Mouse (Mus musculus): Measurements from ENCODE around the gene Cblb. TPM values are rescaled to one million over a fixed set of nuclear protein-coding genes. Genes with fewer than 3 reads are reported as not detected.

The Cblb gene
- polyA plus RNA-seq, 1 experiment from 2014 or later = 11.5 TPM

GRCm38 (mm10) chr16:52186731-52187130 lies 155.7 kb downstream of the Cblb start:
- WGBS = 78% methylated on average over 10 of the region's 10 CpGs

GRCm38 (mm10) chr16:52189103-52189502 lies 158.1 kb downstream of the Cblb start:
- WGBS = 92% methylated on average over 1 of the region's 2 CpGs

More at GRCm38 (mm10) chr16:52186731-52187130, 155.7 kb downstream of the Cblb start:
- no peaks in the 10 kb centered on the region for H3K27me3 ChIP-seq
- H3K4me2 ChIP-seq = no peak overlapping the region
- no peak overlapping the region for H3K9ac ChIP-seq
- peaks cover 8% of the 10 kb centered on the region for H3K36me3 ChIP-seq
- H3K4me3 ChIP-seq = no peak overlapping the region
- H3K9me3 ChIP-seq = no peaks in the 10 kb centered on the region
- H3K4me1 ChIP-seq (replicated peaks) = peaks cover 4% of the 10 kb centered on the region; the same call in 1 of the 2 replicates
- no peak overlapping the region for H3K27ac ChIP-seq (replicated peaks)
- no peak for ATAC-seq (ENCODE audit: low FRiP score, low read depth)

GRCm38 (mm10) chr16:52190714-52191113 lies 159.7 kb downstream of the Cblb start:
- no peak overlapping the region for H3K4me3 ChIP-seq

More at GRCm38 (mm10) chr16:52189103-52189502, 158.1 kb downstream of the Cblb start:
- H3K27me3 ChIP-seq = no peaks in the 10 kb centered on the region
- H3K9ac ChIP-seq = no peak overlapping the region
- H3K4me1 ChIP-seq (replicated peaks) = peaks cover 5% of the 10 kb centered on the region; the same call in 1 of the 2 replicates
- H3K4me3 ChIP-seq = no peak overlapping the region
- H3K4me2 ChIP-seq = no peak overlapping the region
- no peak overlapping the region for H3K27ac ChIP-seq (replicated peaks)
- no peak for ATAC-seq (ENCODE audit: low FRiP score, low read depth)
- no peaks in the 10 kb centered on the region for H3K9me3 ChIP-seq
- peaks cover 4% of the 10 kb centered on the region; the same call in 1 of the 2 replicates for H3K36me3 ChIP-seq

GRCm38 (mm10) chr16:52194040-52194439 lies 163.0 kb downstream of the Cblb start:
- no peak overlapping the region for H3K4me2 ChIP-seq
- no peaks in the 10 kb centered on the region for H3K27me3 ChIP-seq
- 83% methylated on average over 5 of the region's 5 CpGs for WGBS
- no peak overlapping the region for H3K9ac ChIP-seq
- H3K36me3 ChIP-seq = peaks cover 6% of the 10 kb centered on the region; the same call in 1 of the 2 replicates
- no peak for ATAC-seq (ENCODE audit: low FRiP score, low read depth)
- no peak overlapping the region for H3K4me3 ChIP-seq
- no peak overlapping the region for H3K27ac ChIP-seq (replicated peaks)
- peaks cover 5% of the 10 kb centered on the region; the same call in 1 of the 2 replicates for H3K4me1 ChIP-seq (replicated peaks)
- H3K9me3 ChIP-seq = no peaks in the 10 kb centered on the region

More at GRCm38 (mm10) chr16:52190714-52191113, 159.7 kb downstream of the Cblb start:
- WGBS = 88% methylated on average over 5 of the region's 5 CpGs
- no peak overlapping the region for H3K4me2 ChIP-seq
- no peaks in the 10 kb centered on the region for H3K9me3 ChIP-seq
- no peak overlapping the region for H3K27ac ChIP-seq (replicated peaks)
- no peak overlapping the region for H3K9ac ChIP-seq
- H3K36me3 ChIP-seq = peaks cover 8% of the 10 kb centered on the region
- H3K4me1 ChIP-seq (replicated peaks) = peaks cover 5% of the 10 kb centered on the region; the same call in 1 of the 2 replicates
- H3K27me3 ChIP-seq = no peaks in the 10 kb centered on the region
- no peak for ATAC-seq (ENCODE audit: low FRiP score, low read depth)

- no peak for ATAC-seq (ENCODE audit: low FRiP score, low read depth)
- H3K27ac ChIP-seq (replicated peaks) = no peak overlapping the region
- WGBS = 91% methylated on average over 3 of the region's 3 CpGs
Observed at GRCm38 (mm10) chr16:52194866-52195265, 163.8 kb downstream of the Cblb start.

GRCm38 (mm10) chr16:52200107-52200506 lies 169.1 kb downstream of the Cblb start:
- H3K4me2 ChIP-seq = no peak overlapping the region
- no peak overlapping the region for H3K4me3 ChIP-seq
- peaks cover 12% of the 10 kb centered on the region for H3K36me3 ChIP-seq
- H3K4me1 ChIP-seq (replicated peaks) = no peaks in the 10 kb centered on the region
- no peaks in the 10 kb centered on the region for H3K9me3 ChIP-seq
- H3K27ac ChIP-seq (replicated peaks) = no peak overlapping the region
- no peak overlapping the region for H3K9ac ChIP-seq
- ATAC-seq (ENCODE audit: low FRiP score, low read depth) = no peak
- WGBS = 94% methylated on average over 7 of the region's 7 CpGs
- no peaks in the 10 kb centered on the region for H3K27me3 ChIP-seq

More at GRCm38 (mm10) chr16:52194866-52195265, 163.8 kb downstream of the Cblb start:
- Histone ChIP-seq H3K4me2 (no peak overlapping the region), H3K4me3 (no peak overlapping the region), H3K36me3 (peaks cover 6% of the 10 kb centered on the region; the same call in 1 of the 2 replicates), H3K27me3 (no peaks in the 10 kb centered on the region), H3K4me1 (replicated peaks) (peaks cover 5% of the 10 kb centered on the region; the same call in 1 of the 2 replicates), H3K9ac (no peak overlapping the region), H3K9me3 (no peaks in the 10 kb centered on the region)

GRCm38 (mm10) chr16:52210844-52211606 lies 180.0 kb downstream of the Cblb start:
- WGBS = 70% methylated on average over 8 of the region's 8 CpGs
- Histone ChIP-seq H3K36me3 (peaks cover 2% of the 10 kb centered on the region; the same call in 1 of the 2 replicates), H3K4me1 (replicated peaks) (no peaks in the 10 kb centered on the region), H3K27me3 (no peaks in the 10 kb centered on the region), H3K27ac (replicated peaks) (no peak overlapping the region), H3K9me3 (no peaks in the 10 kb centered on the region), H3K4me2 (no peak overlapping the region), H3K4me3 (no peak overlapping the region), H3K9ac (no peak overlapping the region)
- no peak for ATAC-seq (ENCODE audit: low FRiP score, low read depth)

GRCm38 (mm10) chr16:52219069-52219468 lies 188.0 kb downstream of the Cblb start:
- H3K9me3 ChIP-seq = no peaks in the 10 kb centered on the region
- no peak overlapping the region for H3K4me3 ChIP-seq
- no peaks in the 10 kb centered on the region for H3K36me3 ChIP-seq
- 18% methylated on average over 2 of the region's 2 CpGs for WGBS
- ATAC-seq (ENCODE audit: low FRiP score, low read depth) = no peak
- no peaks in the 10 kb centered on the region for H3K27me3 ChIP-seq
- no peaks in the 10 kb centered on the region for H3K4me1 ChIP-seq (replicated peaks)
- H3K27ac ChIP-seq (replicated peaks) = no peak overlapping the region
- no peak overlapping the region for H3K9ac ChIP-seq
- H3K4me2 ChIP-seq = no peak overlapping the region

GRCm38 (mm10) chr16:52222896-52223295 lies 191.9 kb downstream of the Cblb start:
- Histone ChIP-seq H3K4me3 (no peak overlapping the region), H3K9ac (no peak overlapping the region), H3K27ac (replicated peaks) (no peak overlapping the region), H3K4me2 (no peak overlapping the region), H3K4me1 (replicated peaks) (no peaks in the 10 kb centered on the region), H3K27me3 (no peaks in the 10 kb centered on the region), H3K36me3 (no peaks in the 10 kb centered on the region), H3K9me3 (no peaks in the 10 kb centered on the region)
- no peak for ATAC-seq (ENCODE audit: low FRiP score, low read depth)
- WGBS = 83% methylated on average over 4 of the region's 4 CpGs

- Histone ChIP-seq H3K9ac (no peak overlapping the region), H3K4me1 (replicated peaks) (no peaks in the 10 kb centered on the region), H3K9me3 (no peaks in the 10 kb centered on the region), H3K4me3 (no peak overlapping the region), H3K36me3 (no peaks in the 10 kb centered on the region), H3K27me3 (no peaks in the 10 kb centered on the region), H3K27ac (replicated peaks) (no peak overlapping the region), H3K4me2 (no peak overlapping the region)
- ATAC-seq (ENCODE audit: low FRiP score, low read depth) = no peak
- 77% methylated on average over 7 of the region's 7 CpGs for WGBS
Observed at GRCm38 (mm10) chr16:52229446-52229845, 198.4 kb downstream of the Cblb start.

GRCm38 (mm10) chr16:52229930-52230329 lies 198.9 kb downstream of the Cblb start:
- WGBS = 68% methylated on average over 2 of the region's 2 CpGs
- no peak overlapping the region for H3K4me2 ChIP-seq
- H3K4me1 ChIP-seq (replicated peaks) = no peaks in the 10 kb centered on the region
- H3K27ac ChIP-seq (replicated peaks) = no peak overlapping the region
- no peak for ATAC-seq (ENCODE audit: low FRiP score, low read depth)
- no peak overlapping the region for H3K4me3 ChIP-seq
- H3K27me3 ChIP-seq = no peaks in the 10 kb centered on the region
- H3K36me3 ChIP-seq = no peaks in the 10 kb centered on the region
- H3K9ac ChIP-seq = no peak overlapping the region
- H3K9me3 ChIP-seq = no peaks in the 10 kb centered on the region

- Histone ChIP-seq H3K9ac (no peak overlapping the region), H3K9me3 (no peaks in the 10 kb centered on the region), H3K4me1 (replicated peaks) (no peaks in the 10 kb centered on the region), H3K27ac (replicated peaks) (no peak overlapping the region), H3K36me3 (no peaks in the 10 kb centered on the region), H3K27me3 (no peaks in the 10 kb centered on the region), H3K4me2 (no peak overlapping the region), H3K4me3 (no peak overlapping the region)
- ATAC-seq (ENCODE audit: low FRiP score, low read depth) = no peak
- 82% methylated on average over 2 of the region's 2 CpGs for WGBS
Observed at GRCm38 (mm10) chr16:52242144-52242543, 211.1 kb downstream of the Cblb start.
